Mouse (Mus musculus): ENCODE data around the gene Spon1.

DNA sequence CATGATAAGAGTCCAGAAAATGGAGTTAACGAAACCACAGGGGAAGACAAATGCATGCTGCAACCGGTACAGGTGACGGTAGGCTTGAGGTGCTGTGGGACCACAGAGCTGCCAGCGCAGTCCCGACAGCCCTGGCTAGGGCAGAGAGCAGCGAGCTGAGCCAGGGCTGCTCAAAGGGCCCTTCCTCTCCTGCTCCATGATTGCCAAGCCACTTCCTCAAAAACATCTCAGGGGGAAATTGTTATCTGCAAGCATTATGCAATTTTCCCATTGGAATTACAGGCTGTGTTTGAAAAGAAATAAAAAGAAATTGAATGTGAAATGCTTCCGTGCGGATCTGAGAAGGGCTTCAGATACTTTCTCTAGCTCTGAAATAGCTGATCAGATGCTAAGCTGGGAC, 240.7 kb downstream of the Spon1 start:
- TF ChIP-seq CTCF (IDR thresholded peaks at IDR 0.05; ENCODE audit: low read depth) (no peak), EP300 (IDR thresholded peaks at IDR 0.05; ENCODE audit: low read depth) (no peak)
